ENCODE assay signal across 13 mouse cellular contexts in genomic region chr11:121519703-121520102, GRCm38 (mm10). TPM values are rescaled to one million over a fixed set of nuclear protein-coding genes. Genes with fewer than 3 reads are reported as not detected.
"Had no signal": no experiment of that assay in that cellular context is flagged by ENCODE, and none has a peak within 500 bp of the region (broad histone marks: within the 10 kb centered on the region; RNA-seq: fewer than 3 reads in every experiment).

No protein-coding gene starts in this region.

- H3K4me3 ChIP-seq: kidney, embryonic 15.5 days; limb, embryonic 12.5 days; liver, embryonic 12.5 days; lung, embryonic 15.5 days; midbrain, embryonic 12.5 days; neural tube, embryonic 13.5 days had no signal

- DNase-seq: right cerebral cortex, postnatal 25 days; thymus, adult 2 months; thymus, postnatal 25 days had no signal

- H3K4me1 ChIP-seq: lung, embryonic 15.5 days had no signal

- H3K9ac ChIP-seq: kidney, embryonic 15.5 days; limb, embryonic 12.5 days; liver, embryonic 12.5 days; lung, embryonic 15.5 days; midbrain, embryonic 12.5 days; neural tube, embryonic 13.5 days had no signal

- H3K27ac ChIP-seq: kidney, embryonic 15.5 days; limb, embryonic 12.5 days; liver, embryonic 12.5 days; lung, embryonic 15.5 days; midbrain, embryonic 12.5 days; neural tube, embryonic 13.5 days had no signal

- H3K36me3 ChIP-seq: kidney, embryonic 15.5 days; limb, embryonic 12.5 days; liver, embryonic 12.5 days; lung, embryonic 15.5 days; midbrain, embryonic 12.5 days; neural tube, embryonic 13.5 days had no signal

- H3K9me3 ChIP-seq: kidney, embryonic 15.5 days; limb, embryonic 12.5 days; liver, embryonic 12.5 days; lung, embryonic 15.5 days; midbrain, embryonic 12.5 days; neural tube, embryonic 13.5 days had no signal

- ATAC-seq: liver, embryonic 12.5 days; midbrain, embryonic 16.5 days had no signal

- H3K4me2 ChIP-seq: kidney, embryonic 15.5 days; limb, embryonic 12.5 days; liver, embryonic 12.5 days; lung, embryonic 15.5 days; midbrain, embryonic 12.5 days; neural tube, embryonic 13.5 days had no signal

- H3K27me3 ChIP-seq: kidney, embryonic 15.5 days; liver, embryonic 12.5 days; lung, embryonic 15.5 days; midbrain, embryonic 12.5 days; neural tube, embryonic 13.5 days had no signal

RNA-seq across cellular contexts. Expression of gene Zfp750, which starts 0.6 kb away (rescaled TPM):
- total RNA-seq: left cerebral cortex, adult 18-20 months; left cerebral cortex, postnatal 14 days had no signal
- polyA plus RNA-seq: small intestine, adult 2 months had no signal
